Mouse (Mus musculus): ENCODE data around the gene Olfr1356. TPM values are rescaled to one million over a fixed set of nuclear protein-coding genes. Genes with fewer than 3 reads are reported as not detected.
"Not testable (repeated sequence)": the region's sequence is repeated elsewhere in the genome, so short reads cannot be mapped to it uniquely, and the experiment has no call there.

Olfr1356 gene
- total RNA-seq (2014; rRNA removed; ENCODE audit: low replicate concordance), result not detected in 2 replicates
- polyA plus RNA-seq (2015; fragmentation: Nextera tagmentation; extraction: Ambion mirVana), result not detected in 2 replicates

GRCm38 (mm10) chr10:78852066-78852465, at the start of gene Olfr1356:
Gene Olfr1356, minus strand, starts transcription at chr10:78852166.
- Histone ChIP-seq H3K4me3 (ENCODE audit: low read depth, low read length) (no peak within 1 kb of the TSS), H3K27me3 (ENCODE audit: control insufficient read depth, insufficient read depth, low read length) (no peaks in the 10 kb centered on the region), H3K36me3 (replicated peaks; ENCODE audit: control insufficient read depth, insufficient read depth, low read length) (no peaks in the 10 kb centered on the region), H3K27ac (ENCODE audit: low read depth) (no peak within 1 kb of the TSS), H3K4me1 (ENCODE audit: control insufficient read depth, insufficient read depth) (no peaks in the 10 kb centered on the region), H3K4me2 (ENCODE audit: low read depth, low read length) (no peak within 1 kb of the TSS), H3K9me3 (replicated peaks; ENCODE audit: control insufficient read depth, low read length) (no peaks in the 10 kb centered on the region), H3K9ac (replicated peaks; ENCODE audit: low read depth, low read length) (no peak within 1 kb of the TSS)
- TF ChIP-seq CTCF (IDR thresholded peaks at IDR 0.05; ENCODE audit: low read depth) (no peak), EP300 (IDR thresholded peaks at IDR 0.05; ENCODE audit: low read depth) (no peak)
- DNase-seq (ENCODE audit: low spot score) (no peak), ATAC-seq (ENCODE audit: insufficient read depth, low read depth) (no peak)
- 70% methylated on average over 2 of the region's 2 CpGs for WGBS

GRCm38 (mm10) chr10:78875240-78875639, 23.3 kb upstream of the Olfr1356 start, which contains the start of gene Olfr1355:
Gene Olfr1355, plus strand, starts transcription at chr10:78875540.
- no peak for DNase-seq (ENCODE audit: low spot score)
- Histone ChIP-seq H3K9ac (replicated peaks; ENCODE audit: low read depth, low read length) (no peak within 1 kb of the TSS), H3K36me3 (replicated peaks; ENCODE audit: control insufficient read depth, insufficient read depth, low read length) (no peaks in the 10 kb centered on the region), H3K4me3 (ENCODE audit: low read depth, low read length) (no peak within 1 kb of the TSS), H3K4me1 (ENCODE audit: control insufficient read depth, insufficient read depth) (no peaks in the 10 kb centered on the region), H3K4me2 (ENCODE audit: low read depth, low read length) (no peak within 1 kb of the TSS), H3K9me3 (replicated peaks; ENCODE audit: control insufficient read depth, low read length) (no peaks in the 10 kb centered on the region), H3K27me3 (ENCODE audit: control insufficient read depth, insufficient read depth, low read length) (no peaks in the 10 kb centered on the region), H3K27ac (ENCODE audit: low read depth) (no peak within 1 kb of the TSS)
- 53% methylated on average over 2 of the region's 2 CpGs for WGBS
- ATAC-seq (ENCODE audit: insufficient read depth, low read depth), result no peak
- no peak for TF ChIP-seq EP300 (IDR thresholded peaks at IDR 0.05; ENCODE audit: low read depth)
- TF ChIP-seq CTCF (IDR thresholded peaks at IDR 0.05; ENCODE audit: low read depth), result no peak

- H3K9me3 ChIP-seq (replicated peaks; ENCODE audit: control insufficient read depth, low read length); H3K27me3 ChIP-seq (ENCODE audit: control insufficient read depth, insufficient read depth, low read length); ATAC-seq (ENCODE audit: insufficient read depth, low read depth); H3K9ac ChIP-seq (replicated peaks; ENCODE audit: low read depth, low read length); H3K36me3 ChIP-seq (replicated peaks; ENCODE audit: control insufficient read depth, insufficient read depth, low read length); H3K4me1 ChIP-seq (ENCODE audit: control insufficient read depth, insufficient read depth); H3K4me3 ChIP-seq (ENCODE audit: low read depth, low read length); H3K4me2 ChIP-seq (ENCODE audit: low read depth, low read length); H3K27ac ChIP-seq (ENCODE audit: low read depth); DNase-seq (ENCODE audit: low spot score): not testable (repeated sequence)
- WGBS, result 82% methylated on average over 12 of the region's 12 CpGs
These were observed 11.5 kb downstream of the Olfr1356 start for GRCm38 (mm10) chr10:78840456-78840855.

- no peak for DNase-seq (ENCODE audit: low spot score)
- Histone ChIP-seq H3K9ac (replicated peaks; ENCODE audit: low read depth, low read length) (no peak overlapping the region), H3K27me3 (ENCODE audit: control insufficient read depth, insufficient read depth, low read length) (no peaks in the 10 kb centered on the region), H3K4me3 (ENCODE audit: low read depth, low read length) (no peak overlapping the region), H3K9me3 (replicated peaks; ENCODE audit: control insufficient read depth, low read length) (no peaks in the 10 kb centered on the region; the same call in 1 of the 2 replicates), H3K4me2 (ENCODE audit: low read depth, low read length) (no peak overlapping the region), H3K4me1 (ENCODE audit: control insufficient read depth, insufficient read depth) (no peaks in the 10 kb centered on the region), H3K27ac (ENCODE audit: low read depth) (no peak overlapping the region), H3K36me3 (replicated peaks; ENCODE audit: control insufficient read depth, insufficient read depth, low read length) (no peaks in the 10 kb centered on the region)
- 59% methylated on average over 6 of the region's 6 CpGs for WGBS
- no peak for ATAC-seq (ENCODE audit: insufficient read depth, low read depth)
- no peak for TF ChIP-seq EP300 (IDR thresholded peaks at IDR 0.05; ENCODE audit: low read depth)
- TF ChIP-seq CTCF (IDR thresholded peaks at IDR 0.05; ENCODE audit: low read depth), result no peak
These were observed 39.5 kb downstream of the Olfr1356 start for GRCm38 (mm10) chr10:78812358-78813060.

GRCm38 (mm10) chr10:78801449-78801848, 50.5 kb downstream of the Olfr1356 start:
- H3K9ac ChIP-seq (replicated peaks; ENCODE audit: low read depth, low read length), result no peak overlapping the region
- H3K4me2 ChIP-seq (ENCODE audit: low read depth, low read length), result no peak overlapping the region
- no peaks in the 10 kb centered on the region for H3K27me3 ChIP-seq (ENCODE audit: control insufficient read depth, insufficient read depth, low read length)
- no peak overlapping the region for H3K27ac ChIP-seq (ENCODE audit: low read depth)
- no peak overlapping the region for H3K4me3 ChIP-seq (ENCODE audit: low read depth, low read length)
- ATAC-seq (ENCODE audit: insufficient read depth, low read depth), result no peak
- TF ChIP-seq CTCF (IDR thresholded peaks at IDR 0.05; ENCODE audit: low read depth) (no peak), EP300 (IDR thresholded peaks at IDR 0.05; ENCODE audit: low read depth) (no peak)
- 78% methylated on average over 2 of the region's 2 CpGs for WGBS
- H3K4me1 ChIP-seq (ENCODE audit: control insufficient read depth, insufficient read depth), result no peaks in the 10 kb centered on the region
- no peaks in the 10 kb centered on the region for H3K36me3 ChIP-seq (replicated peaks; ENCODE audit: control insufficient read depth, insufficient read depth, low read length)
- no peaks in the 10 kb centered on the region for H3K9me3 ChIP-seq (replicated peaks; ENCODE audit: control insufficient read depth, low read length)
- no peak for DNase-seq (ENCODE audit: low spot score)

Other genes with a start within 250 kb of the Olfr1356 start
- gene Olfr1357, start 234.1 kb downstream of the Olfr1356 start, total RNA-seq (2014; rRNA removed; ENCODE audit: low replicate concordance), result not detected in 2 replicates
- not detected in 2 replicates for gene Olfr1357, start 234.1 kb downstream of the Olfr1356 start, polyA plus RNA-seq (2015; fragmentation: Nextera tagmentation; extraction: Ambion mirVana)
- gene Casp14, start 133.9 kb downstream of the Olfr1356 start, total RNA-seq (2014; rRNA removed; ENCODE audit: low replicate concordance), result not detected in 2 replicates
- gene Casp14, start 133.9 kb downstream of the Olfr1356 start, polyA plus RNA-seq (2015; fragmentation: Nextera tagmentation; extraction: Ambion mirVana), result not detected in 2 replicates
- not detected in 2 replicates for gene Ccdc105, start 99.1 kb downstream of the Olfr1356 start, total RNA-seq (2014; rRNA removed; ENCODE audit: low replicate concordance)
- not detected in 2 replicates for gene Ccdc105, start 99.1 kb downstream of the Olfr1356 start, polyA plus RNA-seq (2015; fragmentation: Nextera tagmentation; extraction: Ambion mirVana)
- gene Slc1a6, start 71.7 kb downstream of the Olfr1356 start, total RNA-seq (2014; rRNA removed; ENCODE audit: low replicate concordance), result 0.42 TPM in 1 of 2 replicates, not detected in the other
- gene Slc1a6, start 71.7 kb downstream of the Olfr1356 start, polyA plus RNA-seq (2015; fragmentation: Nextera tagmentation; extraction: Ambion mirVana), result 0.16 and 0.25 TPM in 2 replicates
- not detected in 2 replicates for gene Olfr1355, start 23.4 kb upstream of the Olfr1356 start, total RNA-seq (2014; rRNA removed; ENCODE audit: low replicate concordance)
- not detected in 2 replicates for gene Olfr1355, start 23.4 kb upstream of the Olfr1356 start, polyA plus RNA-seq (2015; fragmentation: Nextera tagmentation; extraction: Ambion mirVana)
- not detected in 2 replicates for gene Olfr1354, start 61.0 kb upstream of the Olfr1356 start, total RNA-seq (2014; rRNA removed; ENCODE audit: low replicate concordance)
- gene Olfr1354, start 61.0 kb upstream of the Olfr1356 start, polyA plus RNA-seq (2015; fragmentation: Nextera tagmentation; extraction: Ambion mirVana), result not detected in 2 replicates
- gene Olfr8, start 98.5 kb upstream of the Olfr1356 start, total RNA-seq (2014; rRNA removed; ENCODE audit: low replicate concordance), result not detected in 2 replicates
- gene Olfr8, start 98.5 kb upstream of the Olfr1356 start, polyA plus RNA-seq (2015; fragmentation: Nextera tagmentation; extraction: Ambion mirVana), result not detected in 2 replicates
- gene Olfr1353, start 111.1 kb upstream of the Olfr1356 start, total RNA-seq (2014; rRNA removed; ENCODE audit: low replicate concordance), result not detected in 2 replicates
- not detected in 2 replicates for gene Olfr1353, start 111.1 kb upstream of the Olfr1356 start, polyA plus RNA-seq (2015; fragmentation: Nextera tagmentation; extraction: Ambion mirVana)
- not detected in 2 replicates for gene Olfr1352, start 128.9 kb upstream of the Olfr1356 start, total RNA-seq (2014; rRNA removed; ENCODE audit: low replicate concordance)
- gene Olfr1352, start 128.9 kb upstream of the Olfr1356 start, polyA plus RNA-seq (2015; fragmentation: Nextera tagmentation; extraction: Ambion mirVana), result not detected in 2 replicates
- gene Olfr1351, start 160.3 kb upstream of the Olfr1356 start, total RNA-seq (2014; rRNA removed; ENCODE audit: low replicate concordance), result not detected in 2 replicates
- not detected in 2 replicates for gene Olfr1351, start 160.3 kb upstream of the Olfr1356 start, polyA plus RNA-seq (2015; fragmentation: Nextera tagmentation; extraction: Ambion mirVana)
- not detected in 2 replicates for gene Olfr57, start 176.6 kb upstream of the Olfr1356 start, total RNA-seq (2014; rRNA removed; ENCODE audit: low replicate concordance)
- not detected in 2 replicates for gene Olfr57, start 176.6 kb upstream of the Olfr1356 start, polyA plus RNA-seq (2015; fragmentation: Nextera tagmentation; extraction: Ambion mirVana)
- 7.7 and 10.9 TPM in 2 replicates for gene 2610008E11Rik, start 245.4 kb upstream of the Olfr1356 start, total RNA-seq (2014; rRNA removed; ENCODE audit: low replicate concordance)
- gene 2610008E11Rik, start 245.4 kb upstream of the Olfr1356 start, polyA plus RNA-seq (2015; fragmentation: Nextera tagmentation; extraction: Ambion mirVana), result 13.0 and 14.0 TPM in 2 replicates